Mouse (Mus musculus): Measurements from ENCODE around the gene Nat8f3.
A peak's percentile ranks its signal among the peaks of the same experiment; 100 is the strongest.
"Not testable (repeated sequence)": the region's sequence is repeated elsewhere in the genome, so short reads cannot be mapped to it uniquely, and the experiment has no call there.

Nat8f3 gene

GRCm38 (mm10) chr6:85765532-85765931, at the start of gene Nat8f3:
Gene Nat8f3 (minus strand): TSS chr6:85765754.
- peak; percentile 14 for DNase-seq

GRCm38 (mm10) chr6:85813339-85813738, 47.8 kb upstream of the Nat8f3 start:
- DNase-seq = no peak

GRCm38 (mm10) chr6:85810942-85811537, 45.5 kb upstream of the Nat8f3 start:
- not testable (repeated sequence) for DNase-seq

- not testable (repeated sequence) for DNase-seq
Observed at GRCm38 (mm10) chr6:85810514-85810913, 45.0 kb upstream of the Nat8f3 start.

GRCm38 (mm10) chr6:85809784-85810183, 44.2 kb upstream of the Nat8f3 start:
- not testable (repeated sequence) for DNase-seq

GRCm38 (mm10) chr6:85803180-85803579, 37.6 kb upstream of the Nat8f3 start:
- not testable (repeated sequence) for DNase-seq

- not testable (repeated sequence) for DNase-seq
Observed at GRCm38 (mm10) chr6:85763127-85764070, 2.2 kb downstream of the Nat8f3 start.

GRCm38 (mm10) chr6:85762678-85763077, 2.9 kb downstream of the Nat8f3 start:
- DNase-seq = not testable (repeated sequence)

- not testable (repeated sequence) for DNase-seq
Observed at GRCm38 (mm10) chr6:85755705-85756249, 9.8 kb downstream of the Nat8f3 start.

- not testable (repeated sequence) for DNase-seq
Observed at GRCm38 (mm10) chr6:85713105-85713504, 52.4 kb downstream of the Nat8f3 start, which contains the start of gene Nat8f7. Gene Nat8f7 (minus strand): TSS chr6:85713205.

GRCm38 (mm10) chr6:85709607-85710006, 55.9 kb downstream of the Nat8f3 start:
- not testable (repeated sequence) for DNase-seq

GRCm38 (mm10) chr6:85709206-85709605, 56.3 kb downstream of the Nat8f3 start:
- not testable (repeated sequence) for DNase-seq

- not testable (repeated sequence) for DNase-seq
Observed at GRCm38 (mm10) chr6:85701943-85702342, 63.6 kb downstream of the Nat8f3 start.

All from right cerebral cortex, postnatal 14 days (tissue).